Mouse (Mus musculus) kidney, postnatal 4 days (tissue): ENCODE measurements around the gene Csde1.

Experiments used
- DNase-seq, 2 experiments: peaks; one replicate each; pipeline ENCODE4 v3.0.0; 2021; ENCODE audit warnings: mixed read lengths in 2 of 2

Csde1 gene

DNA sequence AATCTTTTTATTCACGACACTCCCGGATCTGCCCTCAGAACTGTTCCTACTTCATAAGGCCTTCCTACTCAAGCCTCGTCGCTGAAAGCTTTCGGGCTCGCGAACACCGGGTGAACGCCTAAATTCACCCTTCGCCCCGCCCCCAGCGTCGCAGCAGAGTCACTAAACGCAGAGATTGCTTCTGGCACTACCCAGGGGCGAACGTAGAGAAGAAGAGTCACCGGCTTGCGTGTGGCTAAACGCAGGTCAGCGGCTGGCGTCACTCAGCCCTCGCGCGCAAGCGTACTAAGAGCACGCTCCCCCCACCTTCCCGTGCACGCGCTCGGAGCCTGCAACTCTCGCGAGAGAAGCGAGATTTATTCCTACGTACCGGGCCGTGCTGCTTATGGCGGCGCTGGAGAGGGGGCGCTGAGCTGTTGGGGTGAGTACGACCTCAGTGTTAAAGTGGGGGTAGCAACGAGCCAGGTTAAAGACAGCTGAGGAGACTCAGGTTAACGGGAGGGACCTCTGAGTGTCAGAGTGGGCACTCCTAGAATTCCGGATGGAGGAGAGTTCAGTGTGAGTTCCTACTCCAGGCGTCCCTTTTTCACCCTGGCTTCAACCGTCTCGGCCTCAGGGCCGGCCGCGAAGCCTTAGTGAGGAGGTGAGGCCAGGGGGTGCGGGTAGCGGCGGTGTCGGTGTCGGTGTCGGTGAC lies at the start of gene Csde1:
Gene Csde1, plus strand, starts transcription at position 178 of the 694 bp plus-strand sequence.
- DNase-seq = peak; percentile 96 to 98

DNA sequence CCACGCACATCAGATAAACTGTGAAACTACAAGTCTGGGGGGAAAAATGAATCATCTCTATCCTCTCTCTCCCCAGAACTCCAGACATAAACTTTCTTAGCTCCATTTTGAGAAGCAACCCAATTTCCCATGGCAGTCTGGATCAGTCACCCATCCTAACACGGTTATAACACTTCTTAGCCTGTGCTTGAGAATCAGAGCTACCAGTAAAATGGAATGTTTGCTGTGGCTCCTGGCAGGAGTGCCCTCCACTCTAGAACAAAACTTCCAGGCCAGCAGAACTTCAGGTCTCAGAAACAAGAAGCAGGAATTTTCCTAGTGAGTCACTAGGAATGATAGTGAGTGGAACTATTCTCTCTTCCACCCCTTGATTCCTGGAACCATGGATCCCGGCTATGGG lies 49.7 kb upstream of the Csde1 start:
- no peak for DNase-seq

DNA sequence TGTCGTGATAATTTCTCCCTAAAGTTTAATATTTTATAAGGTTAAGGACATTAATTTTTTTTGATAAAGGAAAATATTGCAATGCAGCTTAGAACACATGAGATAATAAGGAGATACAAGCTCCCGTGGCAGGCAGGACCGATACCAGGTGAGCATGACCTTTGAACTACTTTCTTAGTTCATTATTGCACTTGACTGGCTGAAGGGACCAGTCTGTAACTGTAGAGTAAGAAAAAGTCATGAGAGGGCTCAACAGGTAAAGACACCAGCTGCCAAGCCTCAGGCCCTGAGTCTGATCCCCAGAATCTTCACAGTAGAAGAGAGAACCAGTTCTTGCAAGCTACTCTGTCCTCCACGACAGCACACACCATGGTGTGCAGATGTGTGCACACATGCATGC lies 43.3 kb upstream of the Csde1 start:
- no peak for DNase-seq

DNA sequence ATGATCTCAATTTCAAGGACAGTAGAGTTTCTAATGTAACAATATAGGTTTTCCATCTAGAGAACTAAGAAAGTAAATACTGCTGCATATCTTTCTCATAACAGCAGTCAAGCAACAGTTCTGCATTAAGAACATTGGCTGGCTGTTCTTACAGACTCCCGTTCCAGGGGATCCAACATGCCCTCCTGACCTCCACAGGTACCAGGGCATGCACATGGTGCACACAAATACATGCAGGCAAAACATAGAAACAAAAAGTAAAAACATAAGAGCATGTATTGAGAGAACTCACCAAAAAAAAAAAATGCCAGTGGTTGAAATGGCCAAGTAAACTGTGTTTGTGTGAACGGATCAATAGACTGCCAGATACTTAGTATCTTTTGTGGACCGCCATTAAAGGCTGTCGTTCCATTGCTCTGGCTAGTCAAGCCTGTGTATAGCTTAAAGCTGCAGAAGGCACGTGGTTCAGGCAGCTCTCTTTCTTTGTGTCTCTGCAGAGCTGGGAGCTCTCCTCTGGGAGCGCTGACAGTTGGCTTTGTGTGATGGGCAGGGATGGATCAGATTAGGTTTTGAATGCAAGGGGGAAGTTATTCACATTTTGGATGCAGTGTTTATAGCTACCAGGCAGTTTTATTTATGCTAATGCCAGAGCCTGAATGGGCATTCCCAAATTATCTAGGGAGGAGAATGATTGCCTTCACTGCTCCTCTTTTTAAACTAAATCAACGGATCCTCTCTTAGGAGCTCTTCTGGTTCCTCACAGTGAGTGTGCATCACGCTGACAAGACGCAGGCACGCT lies 40.5 kb upstream of the Csde1 start:
- DNase-seq = no peak

DNA sequence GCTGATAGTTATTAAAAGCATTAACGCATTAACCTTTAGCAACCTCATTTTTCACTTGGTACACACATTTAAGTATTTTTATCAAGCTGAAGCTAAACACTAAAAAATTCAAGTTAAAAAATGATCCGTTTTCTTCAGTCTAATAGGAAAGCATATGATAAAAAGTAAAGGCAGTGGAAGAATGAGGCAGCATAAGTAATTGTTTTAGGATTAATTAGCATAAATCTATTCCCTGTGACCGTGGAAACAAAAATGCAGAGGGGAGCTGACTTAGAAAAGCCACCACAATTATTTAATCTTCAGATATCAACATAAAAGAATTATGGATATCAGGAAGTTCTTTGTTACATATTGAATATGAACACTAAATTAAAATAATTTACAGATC lies 39.9 kb upstream of the Csde1 start:
- no peak for DNase-seq

DNA sequence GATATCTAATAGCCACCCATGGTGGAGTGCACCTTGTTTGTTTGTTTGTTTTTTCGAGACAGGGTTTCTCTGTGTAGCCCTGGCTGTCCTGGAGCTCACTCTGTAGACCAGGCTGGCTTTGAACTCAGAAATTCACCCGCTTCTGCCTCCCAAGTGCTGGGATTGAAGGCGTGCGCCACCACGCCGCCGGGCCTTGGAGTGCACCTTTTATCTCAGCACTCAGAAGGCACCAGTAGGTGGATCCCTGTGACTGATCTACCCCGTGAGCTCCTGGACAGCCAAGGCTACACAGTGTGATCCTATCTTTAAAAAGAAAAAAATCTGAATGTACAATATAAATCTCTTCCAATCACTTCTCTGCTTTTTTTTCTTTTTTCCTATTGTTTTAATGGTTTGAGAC lies 29.2 kb upstream of the Csde1 start:
- DNase-seq = no peak

DNA sequence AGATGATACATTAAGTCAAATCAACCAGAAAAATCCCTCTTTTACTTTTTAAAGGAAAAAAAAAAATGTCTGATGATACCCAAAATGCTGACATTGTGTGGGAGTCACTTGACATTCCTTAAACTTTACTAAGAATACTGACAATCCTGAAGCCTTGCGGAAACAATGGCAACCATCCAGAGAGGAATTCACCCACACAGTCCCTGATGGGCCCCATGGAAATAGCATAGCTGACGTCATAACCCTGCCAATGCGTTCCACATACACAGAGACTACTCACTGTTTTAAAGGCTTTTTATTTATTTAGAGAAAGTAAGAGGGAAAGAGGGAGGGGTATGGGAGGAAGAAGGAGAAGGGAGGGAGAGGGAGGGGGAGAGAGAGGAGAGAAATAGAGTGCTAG lies 27.3 kb upstream of the Csde1 start:
- no peak for DNase-seq

DNA sequence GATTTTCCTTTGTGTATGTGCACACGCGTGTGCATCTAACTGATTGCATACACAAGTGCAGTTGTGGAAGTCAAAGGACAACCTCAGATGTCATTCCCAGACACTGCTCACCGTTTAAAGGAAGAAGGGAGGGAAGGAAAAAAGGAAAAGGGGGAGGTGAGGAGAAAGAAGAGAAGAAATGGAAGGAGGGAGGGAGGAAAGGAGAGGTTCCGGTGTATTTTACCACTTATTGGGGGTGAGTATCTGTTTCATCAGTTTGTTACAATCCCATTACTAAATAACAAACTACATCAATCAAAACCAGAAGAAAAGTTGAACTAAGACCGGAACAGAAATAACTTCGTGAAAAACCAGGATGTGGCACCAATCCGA lies 25.0 kb upstream of the Csde1 start:
- no peak for DNase-seq

DNA sequence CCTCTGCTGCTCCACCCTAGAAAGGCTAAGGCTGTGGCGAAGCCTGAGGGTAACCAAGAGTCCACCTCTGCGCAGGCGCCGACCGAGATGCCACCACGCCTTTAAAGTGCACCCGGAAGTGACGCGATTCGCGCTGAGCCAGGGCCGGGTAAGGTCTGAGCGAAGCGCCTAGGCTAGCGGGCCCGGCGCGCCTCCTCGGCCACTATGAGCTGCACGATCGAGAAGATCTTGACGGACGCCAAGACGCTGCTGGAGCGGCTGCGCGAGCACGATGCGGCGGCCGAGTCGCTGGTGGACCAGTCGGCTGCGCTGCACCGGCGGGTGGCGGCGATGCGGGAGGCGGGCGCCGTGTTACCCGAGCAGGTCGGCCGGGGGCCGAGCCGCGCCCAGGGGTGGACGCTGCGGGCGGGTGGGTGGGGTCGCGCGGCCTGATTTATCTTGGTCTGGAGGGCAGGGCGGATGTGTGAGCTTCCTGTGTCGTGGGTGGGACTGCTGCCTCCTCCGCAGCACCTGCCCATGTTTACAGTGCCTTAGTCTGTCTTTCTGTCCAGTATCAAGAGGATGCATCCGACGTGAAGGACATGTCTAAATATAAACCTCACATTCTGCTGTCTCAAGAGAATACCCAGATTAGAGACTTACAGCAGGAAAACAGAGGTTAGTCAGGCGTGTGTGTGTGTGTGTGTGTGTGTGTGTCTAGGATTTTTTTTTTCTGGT lies 24.5 kb upstream of the Csde1 start, which contains the start of gene Sike1:
Gene Sike1, plus strand, starts transcription at position 104 of the 717 bp plus-strand sequence.
- peak; percentile 94 to 96 for DNase-seq

DNA sequence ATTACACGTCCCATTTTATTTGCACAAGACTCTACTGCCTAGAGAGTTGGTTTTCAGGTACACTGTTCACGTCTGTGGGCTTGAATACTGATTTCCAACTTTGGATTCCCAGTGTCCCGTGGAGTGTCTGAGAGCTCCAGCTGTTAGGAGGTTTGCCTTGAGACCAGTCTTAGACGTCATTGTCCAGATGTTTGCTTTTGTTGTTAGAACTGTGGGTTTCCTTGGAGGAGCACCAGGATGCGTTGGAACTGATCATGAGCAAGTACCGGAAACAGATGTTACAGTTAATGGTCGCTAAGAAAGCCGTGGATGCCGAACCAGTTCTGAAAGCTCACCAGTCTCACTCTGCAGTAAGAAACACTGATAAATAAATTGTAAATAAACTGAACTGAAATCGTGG lies 23.2 kb upstream of the Csde1 start:
- DNase-seq = no peak

DNA sequence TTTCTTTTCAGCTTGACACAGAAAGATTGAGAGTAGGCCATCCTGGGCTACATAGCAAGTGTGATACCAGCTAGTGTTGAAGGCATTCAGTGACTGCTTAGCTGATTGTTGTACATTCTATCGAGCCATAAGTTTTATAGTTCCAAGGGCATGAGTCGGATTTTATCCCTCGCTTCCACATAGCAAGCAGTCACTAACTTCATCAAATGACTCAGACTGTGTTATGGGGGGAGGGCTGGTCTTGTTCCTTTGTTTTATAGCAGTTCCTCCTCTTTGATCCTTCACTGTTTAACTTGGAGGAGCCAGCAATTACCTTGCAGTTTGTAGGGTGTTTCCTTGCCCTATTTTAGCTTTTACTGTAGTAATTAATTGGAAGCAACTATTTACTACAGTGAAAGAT lies 22.6 kb upstream of the Csde1 start:
- no peak for DNase-seq

DNA sequence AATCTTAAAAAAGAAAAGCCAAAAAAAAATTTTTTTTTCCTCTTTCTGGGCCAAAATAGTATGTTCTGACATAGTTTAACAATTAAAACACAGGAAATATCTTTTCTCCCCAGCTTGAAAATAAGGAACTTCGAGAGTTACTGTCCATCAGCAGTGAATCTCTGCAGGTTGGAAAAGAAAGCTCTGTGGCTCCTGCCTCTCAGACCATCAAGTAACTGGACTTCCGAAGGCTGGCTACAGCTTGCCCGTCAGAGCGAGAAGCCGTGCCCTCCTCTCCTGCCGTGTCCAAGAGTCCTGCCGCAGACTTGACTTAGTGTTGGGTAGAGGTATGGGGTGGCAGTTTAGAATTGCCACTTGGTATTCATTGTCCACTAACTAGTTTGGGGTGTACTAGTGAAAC lies 18.6 kb upstream of the Csde1 start:
- DNase-seq = no peak

DNA sequence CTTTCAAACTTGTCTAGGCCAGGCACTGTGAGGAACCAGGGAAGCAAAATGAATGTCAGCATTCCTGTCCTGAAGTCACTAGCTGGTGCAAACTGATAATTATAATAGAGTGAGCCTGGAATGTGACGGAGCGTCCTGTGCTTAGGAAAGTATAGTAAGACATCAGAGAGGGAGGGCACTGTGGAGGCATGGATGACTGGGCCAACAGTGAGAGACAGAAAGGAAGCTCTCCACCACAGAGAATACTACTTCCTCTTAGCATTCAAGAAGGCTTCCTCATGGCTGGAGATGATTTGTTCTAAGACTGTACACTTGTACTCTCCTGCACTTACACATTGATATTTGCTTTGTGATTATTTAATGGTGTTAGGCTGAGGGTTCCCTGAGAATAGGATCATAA lies 2.9 kb upstream of the Csde1 start:
- DNase-seq = no peak

DNA sequence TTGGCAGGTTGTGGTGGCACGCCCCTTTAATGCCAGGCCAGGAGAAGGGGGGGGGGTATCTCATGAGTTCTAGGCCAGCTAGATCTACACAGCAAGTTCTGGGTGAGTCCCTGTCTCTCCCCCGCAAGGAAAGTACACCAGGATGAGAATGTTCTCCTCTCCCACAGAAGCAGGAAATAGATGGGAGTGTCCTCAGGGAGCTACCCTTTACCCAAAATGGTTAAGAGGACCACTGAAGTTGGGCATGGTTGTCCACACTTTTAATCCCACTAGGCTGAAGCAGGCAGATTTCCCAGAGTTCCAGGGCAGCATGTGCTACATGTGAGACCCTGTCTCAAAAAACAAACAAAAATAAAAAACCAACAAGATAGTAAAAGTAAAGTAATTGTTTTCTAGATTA lies 764 bp upstream of the Csde1 start:
- no peak for DNase-seq

DNA sequence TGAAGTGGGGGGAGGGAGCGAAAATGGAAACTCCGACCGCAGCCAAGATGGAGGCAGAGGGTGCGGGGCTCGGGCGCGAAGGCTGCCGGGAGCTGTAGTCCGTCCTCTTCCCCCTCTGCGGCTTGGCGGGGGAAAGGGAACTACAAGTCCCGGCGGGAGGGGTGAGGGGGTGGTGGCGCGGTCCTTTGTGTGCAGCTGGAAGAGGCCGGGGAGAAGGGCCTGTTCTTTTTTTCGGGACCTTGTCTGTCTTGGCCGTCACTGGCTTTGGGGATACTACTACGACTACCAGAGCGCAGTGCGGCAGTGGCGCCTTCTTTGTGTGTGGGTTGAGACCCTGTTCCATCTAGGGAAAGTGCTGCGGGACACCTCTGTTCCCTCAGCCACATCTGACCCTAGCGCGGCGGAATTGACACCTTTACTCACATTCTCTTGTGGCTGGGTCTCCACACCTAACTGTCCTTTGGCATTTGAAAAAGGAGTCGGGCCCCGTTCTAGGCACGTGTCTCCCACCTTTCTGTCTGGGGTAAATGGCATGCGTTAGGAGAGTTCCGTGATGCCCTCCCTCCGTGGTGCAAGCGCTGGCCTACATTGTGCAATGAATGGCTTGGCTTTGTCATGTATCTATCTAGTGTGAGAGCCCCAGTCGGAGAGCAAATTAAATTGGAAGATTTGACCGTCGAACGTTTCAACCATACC lies 865 bp downstream of the Csde1 start:
- peak; percentile 92 to 95 for DNase-seq

DNA sequence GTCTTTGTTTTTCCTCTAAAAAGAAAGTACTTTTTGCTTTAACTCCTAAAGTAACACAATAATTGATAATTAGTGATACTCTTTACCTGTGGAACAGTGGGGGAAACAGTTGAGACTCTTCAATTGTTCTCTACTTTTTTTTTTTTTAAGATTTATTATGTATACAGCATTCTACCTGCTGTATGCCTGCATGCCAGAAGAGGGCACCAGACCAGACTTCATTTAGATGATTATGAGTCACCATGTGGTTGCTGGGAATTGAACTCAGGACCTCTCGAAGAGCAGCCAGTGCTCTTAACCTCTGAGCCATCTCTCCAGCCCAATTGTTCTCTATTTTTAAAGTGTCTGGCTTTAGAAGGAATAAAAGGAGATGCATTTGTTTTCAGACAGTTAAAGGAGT lies 5.9 kb downstream of the Csde1 start:
- no peak for DNase-seq

DNA sequence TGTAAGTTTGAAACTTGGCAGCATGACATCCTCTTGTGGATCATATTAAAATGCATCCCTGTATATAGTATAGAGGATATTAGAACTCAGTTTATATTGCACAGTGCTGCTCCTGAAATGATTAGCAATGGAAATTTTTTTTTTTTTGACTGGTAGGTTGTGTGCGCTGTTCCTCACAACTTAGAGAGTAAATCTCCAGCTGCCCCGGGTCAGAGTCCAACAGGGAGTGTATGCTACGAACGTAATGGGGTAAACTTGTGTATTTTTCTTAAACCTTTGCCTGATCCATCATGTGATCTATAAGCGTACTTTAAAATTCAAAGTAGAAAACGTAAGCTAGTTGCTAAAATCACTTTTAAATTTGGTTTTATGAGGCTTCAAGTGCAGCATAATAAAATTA lies 20.1 kb downstream of the Csde1 start:
- no peak for DNase-seq

DNA sequence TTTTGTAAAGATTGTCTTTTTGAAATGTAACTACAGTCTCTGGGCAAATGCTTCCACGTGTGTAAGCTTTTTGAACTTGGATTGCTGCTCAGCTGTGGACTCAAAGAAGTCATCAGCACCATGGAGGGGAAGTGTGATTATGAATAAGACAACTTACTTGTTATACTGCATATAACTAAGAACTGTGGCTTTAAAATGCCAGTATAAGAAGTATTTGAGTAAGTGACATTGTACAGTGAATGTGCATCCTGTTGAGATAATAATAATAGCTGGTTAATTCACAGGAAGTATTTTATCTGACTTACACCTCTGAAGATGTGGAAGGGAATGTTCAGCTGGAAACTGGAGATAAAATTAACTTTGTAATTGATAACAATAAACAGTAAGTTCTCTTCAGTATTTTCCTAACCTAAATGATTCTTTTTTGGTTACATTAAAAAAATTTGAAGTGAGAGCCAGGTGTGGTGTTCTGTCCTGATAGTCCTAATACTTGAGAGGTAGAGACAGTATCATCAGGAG lies 20.7 kb downstream of the Csde1 start:
- no peak for DNase-seq

DNA sequence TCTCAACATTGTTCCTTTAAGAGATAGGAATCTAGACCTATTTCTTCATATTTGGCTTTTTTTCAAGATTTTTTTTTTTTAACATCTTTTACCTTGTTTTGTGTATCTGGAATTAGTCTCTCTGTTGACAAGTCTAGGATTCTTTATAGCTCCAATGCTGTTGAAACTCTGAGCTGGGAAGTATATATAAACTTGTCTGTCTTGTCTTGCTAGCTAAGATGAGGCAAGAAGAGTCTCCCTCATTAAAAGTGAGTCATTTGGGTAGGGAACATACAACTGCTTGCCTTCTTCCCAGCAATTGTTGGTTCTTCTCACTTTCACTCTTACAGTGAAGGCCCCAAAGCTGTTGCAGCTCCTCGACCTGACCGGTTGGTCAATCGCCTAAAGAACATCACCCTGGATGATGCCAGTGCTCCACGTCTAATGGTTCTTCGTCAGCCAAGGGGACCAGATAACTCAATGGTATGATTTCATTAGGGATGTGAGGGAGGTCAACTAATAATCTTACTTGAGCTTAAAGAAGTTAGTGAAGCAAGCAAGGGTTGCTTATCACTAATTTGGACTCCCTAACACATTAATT lies 35.9 kb downstream of the Csde1 start:
- DNase-seq = no peak

DNA sequence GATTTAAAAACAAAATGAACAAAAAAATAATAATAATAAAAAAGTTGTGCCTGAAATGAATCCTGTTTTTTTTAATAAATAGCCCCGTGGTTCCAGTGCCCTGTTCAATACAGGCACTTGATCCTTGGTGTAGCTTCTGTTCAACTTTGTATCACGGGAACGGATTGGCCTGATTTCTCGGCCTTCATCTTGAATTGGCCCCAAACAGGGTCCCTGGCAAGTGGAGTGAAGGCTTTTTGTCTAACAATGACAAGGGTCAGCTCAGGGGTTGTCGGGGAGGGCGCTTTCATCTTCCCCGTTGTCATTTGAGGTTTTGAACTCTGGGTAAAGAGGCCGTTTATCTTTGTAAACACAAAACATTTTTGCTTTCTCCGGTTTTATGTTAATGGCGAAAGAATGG lies 37.5 kb downstream of the Csde1 start:
- DNase-seq = no peak

DNA sequence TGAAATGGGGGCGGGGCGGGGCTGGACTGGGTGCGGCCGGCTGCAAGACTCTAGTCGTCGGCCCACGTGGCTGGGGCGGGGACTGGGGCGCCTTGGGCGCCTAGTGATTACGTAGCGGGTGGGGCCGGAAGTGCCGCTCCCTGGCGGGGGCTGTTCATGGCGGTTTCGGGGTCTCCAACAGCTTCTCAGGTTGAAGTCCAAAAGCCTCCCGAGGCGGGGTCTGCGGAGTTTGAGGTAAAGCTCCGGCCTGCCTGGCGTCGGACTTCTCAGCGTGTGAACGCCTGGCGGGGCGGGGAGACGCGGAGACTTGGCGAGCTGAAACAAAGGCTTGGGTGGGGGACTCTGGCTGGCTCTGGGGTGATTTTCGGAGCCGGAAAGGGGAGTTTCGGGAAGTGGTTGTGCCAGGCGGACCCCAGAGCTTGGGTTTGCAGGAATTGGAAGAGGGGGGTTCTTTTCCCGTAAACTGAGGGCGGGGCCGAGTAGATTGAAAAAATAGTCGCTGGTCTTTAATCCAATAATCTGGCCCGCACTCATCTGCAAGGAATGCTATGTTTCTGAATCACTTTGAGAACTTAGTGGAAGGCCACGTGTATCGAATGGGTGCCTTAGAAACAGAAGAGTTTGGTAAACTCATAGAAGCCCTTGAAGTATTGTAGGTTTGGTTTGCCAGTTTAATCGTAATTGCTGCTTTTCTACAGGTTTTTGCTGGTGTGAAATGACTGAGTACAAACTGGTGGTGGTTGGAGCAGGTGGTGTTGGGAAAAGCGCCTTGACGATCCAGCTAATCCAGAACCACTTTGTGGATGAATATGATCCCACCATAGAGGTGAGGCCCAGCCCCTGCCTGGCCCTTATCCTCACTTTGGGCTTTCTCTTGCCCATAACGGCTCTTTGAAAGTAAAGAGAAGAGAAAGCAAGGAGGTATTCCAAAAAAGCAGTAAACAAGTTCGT lies 38.3 kb downstream of the Csde1 start, which contains the start of gene Nras:
Gene Nras, plus strand, starts transcription at position 79 of the 951 bp plus-strand sequence.
- peak; percentile 98 for DNase-seq
